Mouse (Mus musculus) liver, embryonic 13.5 days (tissue): ENCODE results near the gene Lmod3. TPM values are rescaled to one million over a fixed set of nuclear protein-coding genes. Genes with fewer than 3 reads are reported as not detected.

Source experiments
- ATAC-seq: fragments of 200-750 bp; cut with Nextera tagmentation; 2 replicates; pipeline ENCODE4 v1.8.0; 2017; ENCODE audit warnings: low read depth, mild to moderate bottlenecking, moderate number of reproducible peaks, moderate library complexity
- DNase-seq: peaks from one replicate; pipeline ENCODE4 v3.0.0; 2022
- H3K27ac ChIP-seq: fragments of 300-500 bp; sonication (generic); 2 replicates; pipeline ENCODE4 v1.5.1; 2015; ENCODE audit warnings: moderate library complexity, mild to moderate bottlenecking, inconsistent platforms
- H3K27me3 ChIP-seq: fragments of 300-500 bp; sonication (generic); 2 replicates; pipeline ENCODE4 v1.6.1; 2015; ENCODE audit warnings: mild to moderate bottlenecking, inconsistent platforms
- H3K36me3 ChIP-seq: fragments of 300-500 bp; sonication (generic); 2 replicates; pipeline ENCODE4 v1.6.1; 2015; ENCODE audit warnings: mild to moderate bottlenecking, inconsistent platforms
- H3K4me1 ChIP-seq: fragments of 300-500 bp; sonication (generic); replicated peaks from 2 replicates; pipeline ENCODE4 v1.6.1; 2015; ENCODE audit warnings: inconsistent platforms
- H3K4me2 ChIP-seq: fragments of 300-500 bp; sonication (generic); 2 replicates; pipeline ENCODE4 v1.6.1; 2015; ENCODE audit warnings: inconsistent platforms, mild to moderate bottlenecking, moderate library complexity
- H3K4me3 ChIP-seq: fragments of 300-500 bp; sonication (generic); replicated peaks from 2 replicates; pipeline ENCODE4 v1.5.1; 2015; ENCODE audit warnings: mild to moderate bottlenecking, inconsistent platforms
- H3K9ac ChIP-seq: fragments of 300-500 bp; sonication (generic); 2 replicates; pipeline ENCODE4 v1.6.1; 2015; ENCODE audit warnings: mild to moderate bottlenecking, inconsistent platforms
- H3K9me3 ChIP-seq: fragments of 300-500 bp; sonication (generic); replicated peaks from 2 replicates; pipeline ENCODE4 v1.6.1; 2016; ENCODE audit warnings: inconsistent platforms
- WGBS: fragments of 180-500 bp; shearing (Covaris S2); methylation state at CpG from one replicate; pipeline ENCODE4 v1.1.7; 2015; ENCODE audit not compliant: insufficient replicate concordance; 5-methylcytosine and 5-hydroxymethylcytosine counted together
- polyA plus RNA-seq: library from polyadenylated mRNA; unstranded; fragments of >200 nt; fragmentation: Nextera tagmentation; extraction: Ambion mirVana; gene quantifications from 2 replicates; pipeline ENCODE4 v1.2.1, GENCODE M21; 2015

Gene Lmod3
- polyA plus RNA-seq, 1 experiment from 2014 or later = 0.22 TPM

- ATAC-seq (no peak), DNase-seq (no peak)
- H3K27me3 ChIP-seq = no peaks in the 10 kb centered on the region
- H3K4me3 ChIP-seq = no peak overlapping the region
- no peak overlapping the region for H3K4me2 ChIP-seq
- 24% methylated on average over 5 of the region's 5 CpGs for WGBS
- H3K27ac ChIP-seq = no peak overlapping the region
- no peak overlapping the region for H3K9ac ChIP-seq
- peaks cover 9% of the 10 kb centered on the region for H3K4me1 ChIP-seq
- H3K36me3 ChIP-seq = no peaks in the 10 kb centered on the region
- H3K9me3 ChIP-seq = no peaks in the 10 kb centered on the region
Observed at GRCm38 (mm10) chr6:97252086-97252485, 473 bp downstream of the Lmod3 start.

GRCm38 (mm10) chr6:97250966-97251365 lies 1.6 kb downstream of the Lmod3 start:
- Histone ChIP-seq H3K9me3 (no peaks in the 10 kb centered on the region), H3K9ac (no peak overlapping the region), H3K4me3 (no peak overlapping the region), H3K27me3 (no peaks in the 10 kb centered on the region), H3K36me3 (no peaks in the 10 kb centered on the region), H3K4me2 (no peak overlapping the region), H3K4me1 (peaks cover 9% of the 10 kb centered on the region), H3K27ac (no peak overlapping the region)
- WGBS = 32% methylated on average over 6 of the region's 6 CpGs
- no peak for ATAC-seq
- peak; percentile 13 for DNase-seq

GRCm38 (mm10) chr6:97245200-97245599 lies 7.4 kb downstream of the Lmod3 start:
- Histone ChIP-seq H3K4me1 (no peaks in the 10 kb centered on the region), H3K9me3 (no peaks in the 10 kb centered on the region), H3K27ac (no peak overlapping the region), H3K9ac (no peak overlapping the region), H3K4me3 (no peak overlapping the region), H3K4me2 (no peak overlapping the region), H3K36me3 (no peaks in the 10 kb centered on the region), H3K27me3 (no peaks in the 10 kb centered on the region)
- no peak for ATAC-seq
- DNase-seq = no peak

DNA sequence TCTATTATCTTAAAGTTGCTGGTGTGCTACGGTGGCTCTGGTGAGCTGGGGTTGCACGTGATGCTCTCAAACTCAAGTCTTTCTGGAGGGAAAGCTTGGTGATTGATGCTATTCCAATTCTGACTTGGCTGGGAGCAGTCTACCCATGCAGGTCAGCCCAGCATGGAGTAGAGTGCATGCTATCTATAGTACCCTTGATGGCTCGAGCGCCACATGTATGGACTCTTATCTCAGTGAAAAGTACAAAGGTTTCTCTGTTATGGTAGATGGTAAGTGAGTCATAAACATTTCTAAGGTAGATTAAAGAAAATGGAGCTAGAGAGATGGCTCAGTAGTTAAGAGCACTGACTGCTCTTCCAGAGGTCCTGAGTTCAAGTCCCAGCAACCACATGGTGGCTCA lies 10.0 kb downstream of the Lmod3 start:
- DNase-seq (no peak), ATAC-seq (no peak)
- 65% methylated on average over 4 of the region's 4 CpGs for WGBS
- Histone ChIP-seq H3K4me3 (no peak overlapping the region), H3K4me2 (no peak overlapping the region), H3K27me3 (no peaks in the 10 kb centered on the region), H3K36me3 (no peaks in the 10 kb centered on the region), H3K9ac (no peak overlapping the region), H3K27ac (no peak overlapping the region), H3K4me1 (no peaks in the 10 kb centered on the region), H3K9me3 (peaks cover 5% of the 10 kb centered on the region; the same call in 1 of the 2 replicates)

DNA sequence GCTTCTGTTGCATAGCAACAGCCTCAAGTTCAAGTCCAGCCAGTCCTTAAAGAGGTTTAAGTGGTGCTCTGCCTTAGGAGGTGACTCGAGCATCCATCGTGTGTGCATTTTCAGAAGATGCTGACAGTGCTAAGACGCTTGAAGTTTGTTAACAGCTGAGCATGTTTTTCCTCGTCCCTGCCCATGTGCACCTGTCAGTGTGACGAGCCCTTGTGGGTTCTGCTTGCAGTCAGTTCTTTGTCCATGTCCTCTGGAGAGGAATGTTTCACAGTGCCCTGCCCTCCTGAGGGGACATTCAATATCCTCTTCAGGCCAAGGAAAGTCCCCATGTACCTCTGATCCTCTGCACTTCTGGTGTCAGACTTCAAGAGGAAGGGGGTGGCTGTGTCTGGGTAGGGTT lies 12.5 kb downstream of the Lmod3 start:
- no peak overlapping the region for H3K4me2 ChIP-seq
- no peak overlapping the region for H3K27ac ChIP-seq
- WGBS = 71% methylated on average over 5 of the region's 5 CpGs
- no peak overlapping the region for H3K4me3 ChIP-seq
- no peak overlapping the region for H3K9ac ChIP-seq
- no peaks in the 10 kb centered on the region for H3K36me3 ChIP-seq
- ATAC-seq = no peak
- H3K9me3 ChIP-seq = peaks cover 5% of the 10 kb centered on the region; the same call in 1 of the 2 replicates
- H3K4me1 ChIP-seq = no peaks in the 10 kb centered on the region
- H3K27me3 ChIP-seq = no peaks in the 10 kb centered on the region
- no peak for DNase-seq

DNA sequence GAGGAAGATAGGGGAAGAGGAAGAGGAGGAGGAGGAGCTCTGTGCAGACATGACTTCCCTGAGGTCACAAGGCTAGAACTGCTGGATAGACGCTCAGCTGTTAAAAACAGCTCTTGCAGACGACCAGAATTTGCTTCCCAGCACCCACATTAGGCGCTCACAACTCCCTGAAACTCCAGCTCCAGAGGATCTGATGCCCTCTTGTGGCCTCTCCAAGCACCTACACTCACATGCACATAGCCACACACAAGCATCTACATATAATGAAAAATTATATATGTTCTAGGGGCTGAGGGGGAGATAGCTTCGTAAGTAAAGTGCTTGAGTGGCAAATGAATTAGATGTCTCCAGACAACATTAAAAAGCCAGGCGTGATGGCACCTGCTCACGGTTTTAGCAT lies 13.2 kb downstream of the Lmod3 start:
- H3K4me3 ChIP-seq = no peak overlapping the region

GRCm38 (mm10) chr6:97236088-97236487 lies 16.5 kb downstream of the Lmod3 start:
- Histone ChIP-seq H3K4me2 (no peak overlapping the region), H3K27me3 (no peaks in the 10 kb centered on the region), H3K9me3 (peaks cover 5% of the 10 kb centered on the region; the same call in 1 of the 2 replicates), H3K4me1 (no peaks in the 10 kb centered on the region), H3K36me3 (peaks cover 20% of the 10 kb centered on the region), H3K27ac (no peak overlapping the region), H3K4me3 (no peak overlapping the region), H3K9ac (no peak overlapping the region)
- WGBS = 79% methylated on average over 5 of the region's 5 CpGs
- DNase-seq (no peak), ATAC-seq (no peak)

More for the DNA sequence above, 13.2 kb downstream of the Lmod3 start:
- DNase-seq (no peak), ATAC-seq (no peak)
- H3K9ac ChIP-seq = no peak overlapping the region
- H3K27ac ChIP-seq = no peak overlapping the region
- no peak overlapping the region for H3K4me2 ChIP-seq
- H3K4me1 ChIP-seq = no peaks in the 10 kb centered on the region
- WGBS = 77% methylated on average over 6 of the region's 6 CpGs
- H3K36me3 ChIP-seq = no peaks in the 10 kb centered on the region
- H3K9me3 ChIP-seq = peaks cover 5% of the 10 kb centered on the region; the same call in 1 of the 2 replicates
- H3K27me3 ChIP-seq = no peaks in the 10 kb centered on the region

- no peaks in the 10 kb centered on the region for H3K4me1 ChIP-seq
- ATAC-seq (no peak), DNase-seq (no peak)
- peaks cover 29% of the 10 kb centered on the region for H3K36me3 ChIP-seq
- H3K9me3 ChIP-seq = peaks cover 5% of the 10 kb centered on the region; the same call in 1 of the 2 replicates
- H3K4me2 ChIP-seq = no peak overlapping the region
- H3K27me3 ChIP-seq = no peaks in the 10 kb centered on the region
- no peak overlapping the region for H3K4me3 ChIP-seq
- no peak overlapping the region for H3K27ac ChIP-seq
- 60% methylated on average over 7 of the region's 7 CpGs for WGBS
- no peak overlapping the region for H3K9ac ChIP-seq
Observed at GRCm38 (mm10) chr6:97234911-97235668, 17.5 kb downstream of the Lmod3 start.

DNA sequence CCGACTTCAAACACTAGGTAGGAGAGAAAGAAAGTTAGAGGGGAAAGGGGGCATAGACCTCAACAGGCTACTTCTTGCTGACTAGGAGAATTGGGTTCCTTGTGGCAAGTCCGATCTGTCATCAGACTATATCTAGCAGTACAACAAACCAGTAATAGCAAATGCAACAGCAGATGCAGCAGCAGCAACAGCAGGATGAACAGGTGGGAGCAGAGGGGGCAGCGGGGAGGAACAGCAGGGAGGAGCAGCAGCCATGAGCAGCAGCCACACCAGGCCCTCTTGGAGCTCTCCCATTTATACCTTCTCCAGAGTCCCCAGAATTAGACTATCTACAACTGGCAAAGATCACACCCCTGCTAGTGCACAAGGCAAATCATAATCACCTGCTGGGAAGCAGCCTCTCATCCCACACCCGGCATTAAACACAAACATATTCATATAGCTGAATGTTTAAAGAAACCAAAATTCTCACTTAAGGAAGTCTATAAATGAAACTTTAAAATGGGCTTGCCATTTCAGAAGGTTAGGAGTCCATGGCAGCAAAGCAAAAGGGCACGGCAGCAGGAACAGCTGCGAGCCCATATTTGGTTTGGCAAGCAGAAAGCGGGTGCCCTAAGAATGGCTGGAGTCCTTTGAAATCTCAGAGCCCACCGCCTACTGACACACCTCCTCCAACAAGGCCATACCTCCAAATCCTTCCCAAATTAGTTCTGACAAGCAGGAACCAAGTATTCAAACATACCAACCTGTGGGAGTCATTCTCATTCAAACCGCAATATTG lies 25.3 kb downstream of the Lmod3 start:
- WGBS = 86% methylated on average over 9 of the region's 9 CpGs
- Histone ChIP-seq H3K27me3 (no peaks in the 10 kb centered on the region), H3K9ac (no peak overlapping the region), H3K36me3 (peaks cover 37% of the 10 kb centered on the region), H3K27ac (no peak overlapping the region), H3K4me3 (no peak overlapping the region), H3K4me2 (no peak overlapping the region), H3K9me3 (no peaks in the 10 kb centered on the region), H3K4me1 (peaks cover 28% of the 10 kb centered on the region)
- no peak for DNase-seq
- no peak for ATAC-seq

DNA sequence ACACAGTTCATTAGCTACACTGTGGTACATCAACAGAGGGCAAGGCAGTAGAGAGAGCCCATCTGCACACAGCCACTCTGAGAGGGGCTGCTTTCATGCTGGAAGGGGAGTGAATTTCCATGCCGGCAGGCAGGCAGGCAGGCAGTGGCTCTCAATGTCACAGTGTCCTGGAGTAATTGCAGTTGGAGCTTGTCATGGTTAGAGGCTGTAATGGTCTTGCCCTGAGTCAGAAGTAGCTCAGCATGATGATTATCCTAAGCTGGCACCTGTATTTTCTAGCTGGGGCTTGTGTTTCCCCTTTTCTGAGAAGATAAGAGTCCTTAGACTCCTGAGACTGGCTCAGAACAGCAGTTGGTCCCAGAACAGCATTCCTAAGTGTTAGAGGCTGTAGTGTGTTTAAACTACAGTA lies 26.5 kb downstream of the Lmod3 start:
- no peak for DNase-seq
- Histone ChIP-seq H3K27me3 (no peaks in the 10 kb centered on the region), H3K9ac (no peak overlapping the region), H3K27ac (peak overlapping the region; percentile 27; the same call in 1 of the 2 replicates), H3K9me3 (no peaks in the 10 kb centered on the region), H3K4me1 (peaks cover 40% of the 10 kb centered on the region), H3K4me2 (no peak overlapping the region), H3K36me3 (peaks cover 27% of the 10 kb centered on the region), H3K4me3 (no peak overlapping the region)
- 43% methylated on average over 1 of the region's 1 CpGs for WGBS
- peak; percentile 27; the same call in 1 of the 2 replicates for ATAC-seq

- H3K4me1 ChIP-seq = peaks cover 44% of the 10 kb centered on the region
- H3K36me3 ChIP-seq = peaks cover 13% of the 10 kb centered on the region
- no peak overlapping the region for H3K4me2 ChIP-seq
- H3K9ac ChIP-seq = no peak overlapping the region
- H3K27me3 ChIP-seq = no peaks in the 10 kb centered on the region
- H3K27ac ChIP-seq = no peak overlapping the region
- no peak for ATAC-seq
- WGBS = 82% methylated on average over 8 of the region's 8 CpGs
- H3K9me3 ChIP-seq = no peaks in the 10 kb centered on the region
- H3K4me3 ChIP-seq = no peak overlapping the region
- no peak for DNase-seq
Observed at GRCm38 (mm10) chr6:97224505-97224904, 28.1 kb downstream of the Lmod3 start.
